Mouse (Mus musculus) myocyte (in vitro differentiated cells): Measurements from ENCODE around the gene Dirc2. TPM values are rescaled to one million over a fixed set of nuclear protein-coding genes. Genes with fewer than 3 reads are reported as not detected.

Experiments used
- H3K27me3 ChIP-seq: one replicate; pipeline ENCODE4 v1.6.1; 2011; ENCODE audit not compliant: control insufficient read depth, insufficient read depth, insufficient read length
- H3K36me3 ChIP-seq: one replicate; pipeline ENCODE4 v1.6.1; 2011; ENCODE audit not compliant: control insufficient read depth, insufficient read depth
- H3K4me2 ChIP-seq: one replicate; pipeline ENCODE4 v1.6.1; 2011; ENCODE audit warnings: low read depth, control low read depth
- H3K4me3 ChIP-seq: one replicate; pipeline ENCODE4 v1.5.1; 2011; ENCODE audit warnings: mild to moderate bottlenecking, control low read depth, moderate library complexity
- H3K79me2 ChIP-seq: one replicate; pipeline ENCODE4 v1.6.1; 2011; ENCODE audit not compliant: control insufficient read depth, insufficient read depth
- H3ac ChIP-seq: one replicate; pipeline ENCODE4 v1.6.1; 2011; ENCODE audit not compliant: control insufficient read depth, insufficient read length
- CEBPB ChIP-seq: IDR thresholded peaks from 2 replicates; pipeline ENCODE4 v1.6.1; 2011; ENCODE audit warnings: mild to moderate bottlenecking, moderate library complexity; ENCODE audit not compliant: poor library complexity, insufficient read depth, severe bottlenecking
- E2F4 ChIP-seq: IDR thresholded peaks from one replicate; pipeline ENCODE4 v1.6.1; 2011; ENCODE audit warnings: mild to moderate bottlenecking, control low read depth, moderate library complexity; ENCODE audit not compliant: insufficient read depth
- MAX ChIP-seq: IDR thresholded peaks from one replicate; pipeline ENCODE4 v1.6.1; 2011; ENCODE audit warnings: low read depth, mild to moderate bottlenecking, control low read depth
- MYOD1 ChIP-seq, 3 experiments: IDR thresholded peaks; one replicate each; pipeline ENCODE4 v1.6.1; 2011; ENCODE audit warnings: control low read depth in 2 of 3, low read depth in 2 of 3, mild to moderate bottlenecking in 2 of 3, moderate library complexity in 1 of 3; ENCODE audit not compliant: insufficient read length in 2 of 3, control insufficient read depth in 1 of 3
- MYOG ChIP-seq, 3 experiments: IDR thresholded peaks; one replicate each; pipeline ENCODE4 v1.6.1; 2011; ENCODE audit warnings: control low read depth in 2 of 3, low read depth in 2 of 3, mild to moderate bottlenecking in 2 of 3; ENCODE audit not compliant: insufficient read length in 2 of 3, control insufficient read depth in 1 of 3, insufficient read depth in 1 of 3
- POLR2A ChIP-seq: IDR thresholded peaks from one replicate; pipeline ENCODE4 v1.6.1; 2011; ENCODE audit warnings: low read depth, mild to moderate bottlenecking, control low read depth, moderate library complexity; ENCODE audit not compliant: insufficient read length
- POLR2AphosphoS2 ChIP-seq: IDR thresholded peaks from one replicate; pipeline ENCODE4 v1.6.1; 2011; ENCODE audit warnings: low read depth, control low read depth; ENCODE audit not compliant: insufficient read length
- REST ChIP-seq: IDR thresholded peaks from one replicate; pipeline ENCODE4 v1.6.1; 2011; ENCODE audit warnings: mild to moderate bottlenecking, control low read depth, moderate library complexity; ENCODE audit not compliant: insufficient read depth, insufficient read length
- SRF ChIP-seq: IDR thresholded peaks from one replicate; pipeline ENCODE4 v1.6.1; 2011; ENCODE audit warnings: low read depth; ENCODE audit not compliant: control insufficient read depth, insufficient read length
- TCF12 ChIP-seq: IDR thresholded peaks from one replicate; pipeline ENCODE4 v1.6.1; 2011; ENCODE audit warnings: mild to moderate bottlenecking, control low read depth; ENCODE audit not compliant: poor library complexity, insufficient read depth, severe bottlenecking
- TCF3 ChIP-seq: IDR thresholded peaks from one replicate; pipeline ENCODE4 v1.6.1; 2011; ENCODE audit warnings: low read depth, control low read depth; ENCODE audit not compliant: insufficient read length
- USF1 ChIP-seq: IDR thresholded peaks from one replicate; pipeline ENCODE4 v1.6.1; 2011; ENCODE audit warnings: low read depth, mild to moderate bottlenecking, control low read depth, moderate library complexity
- polyA plus RNA-seq: library from polyadenylated mRNA; unstranded; fragments of >200 nt; fragmentation: generic; extraction: Trizol; gene quantifications from one replicate; pipeline ENCODE4 v1.2.1, GENCODE M21; 2012; ENCODE audit warnings: missing spikeins

Gene Dirc2
- polyA plus RNA-seq, 1 experiment: 19.3 TPM

- TF ChIP-seq USF1 (no peak), E2F4 (no peak), TCF12 (no peak), SRF (no peak), MYOD1 (IDR thresholded peaks at IDR 0.05; ENCODE audit: control insufficient read depth in 1 of 3, insufficient read length in 2 of 3, low read depth in 2 of 3) (no peak), CEBPB (no peak), MAX (no peak), MYOG (IDR thresholded peaks at IDR 0.05; ENCODE audit: control insufficient read depth in 1 of 3, insufficient read depth in 1 of 3, insufficient read length in 2 of 3, low read depth in 2 of 3) (no peak), POLR2AphosphoS2 (no peak), POLR2A (no peak)
Observed at GRCm38 (mm10) chr16:35703763-35704679, 65.1 kb downstream of the Dirc2 start.

GRCm38 (mm10) chr16:35701823-35702222, 67.3 kb downstream of the Dirc2 start:
- H3K4me2 ChIP-seq: no peak overlapping the region
- no peaks in the 10 kb centered on the region for H3K36me3 ChIP-seq
- no peaks in the 10 kb centered on the region for H3K79me2 ChIP-seq
- no peak overlapping the region for H3ac ChIP-seq
- no peak overlapping the region for H3K4me3 ChIP-seq
- no peak for TF ChIP-seq E2F4
- TF ChIP-seq TCF3: no peak
- no peak for TF ChIP-seq SRF
- no peak for TF ChIP-seq MYOD1 (IDR thresholded peaks at IDR 0.05; ENCODE audit: control insufficient read depth in 1 of 3, insufficient read length in 2 of 3, low read depth in 2 of 3)
- no peak for TF ChIP-seq MAX
- TF ChIP-seq CEBPB: no peak
- no peak for TF ChIP-seq USF1
- TF ChIP-seq REST: no peak
- TF ChIP-seq POLR2A: no peak
- TF ChIP-seq MYOG (IDR thresholded peaks at IDR 0.05; ENCODE audit: control insufficient read depth in 1 of 3, insufficient read depth in 1 of 3, insufficient read length in 2 of 3, low read depth in 2 of 3): no peak
- TF ChIP-seq POLR2AphosphoS2: no peak
- no peak for TF ChIP-seq TCF12
- H3K27me3 ChIP-seq: no peaks in the 10 kb centered on the region

More at GRCm38 (mm10) chr16:35703763-35704679, 65.1 kb downstream of the Dirc2 start:
- Histone ChIP-seq H3K27me3 (no peaks in the 10 kb centered on the region), H3K79me2 (no peaks in the 10 kb centered on the region), H3ac (no peak overlapping the region), H3K4me2 (no peak overlapping the region), H3K4me3 (no peak overlapping the region), H3K36me3 (no peaks in the 10 kb centered on the region)

- Histone ChIP-seq H3K36me3 (no peaks in the 10 kb centered on the region), H3ac (no peak overlapping the region), H3K4me2 (no peak overlapping the region), H3K27me3 (no peaks in the 10 kb centered on the region), H3K4me3 (no peak overlapping the region), H3K79me2 (no peaks in the 10 kb centered on the region)
- TF ChIP-seq E2F4: no peak
- no peak for TF ChIP-seq MYOD1 (IDR thresholded peaks at IDR 0.05; ENCODE audit: control insufficient read depth in 1 of 3, insufficient read length in 2 of 3, low read depth in 2 of 3)
- no peak for TF ChIP-seq POLR2A
- TF ChIP-seq TCF12: no peak
- no peak for TF ChIP-seq MYOG (IDR thresholded peaks at IDR 0.05; ENCODE audit: control insufficient read depth in 1 of 3, insufficient read depth in 1 of 3, insufficient read length in 2 of 3, low read depth in 2 of 3)
- no peak for TF ChIP-seq TCF3
- TF ChIP-seq MAX: no peak
Observed at GRCm38 (mm10) chr16:35696103-35696502, 73.1 kb downstream of the Dirc2 start.

GRCm38 (mm10) chr16:35694250-35694846, 74.8 kb downstream of the Dirc2 start:
- H3K4me3 ChIP-seq: no peak overlapping the region
- H3K4me2 ChIP-seq: no peak overlapping the region
- H3K79me2 ChIP-seq: no peaks in the 10 kb centered on the region
- TF ChIP-seq TCF12 (no peak), USF1 (no peak), REST (no peak), CEBPB (no peak), MAX (no peak), SRF (no peak), TCF3 (no peak), POLR2A (no peak), POLR2AphosphoS2 (no peak), E2F4 (no peak), MYOG (IDR thresholded peaks at IDR 0.05; ENCODE audit: control insufficient read depth in 1 of 3, insufficient read depth in 1 of 3, insufficient read length in 2 of 3, low read depth in 2 of 3) (no peak), MYOD1 (IDR thresholded peaks at IDR 0.05; ENCODE audit: control insufficient read depth in 1 of 3, insufficient read length in 2 of 3, low read depth in 2 of 3) (no peak)
- no peaks in the 10 kb centered on the region for H3K27me3 ChIP-seq
- no peaks in the 10 kb centered on the region for H3K36me3 ChIP-seq
- no peak overlapping the region for H3ac ChIP-seq
